Mouse (Mus musculus) megakaryocyte-erythroid progenitor cell, adult 5 weeks (primary cell): Measurements from ENCODE around the gene Rundc3a. TPM values are rescaled to one million over a fixed set of nuclear protein-coding genes. Genes with fewer than 3 reads are reported as not detected.

Experiments used
- polyA plus RNA-seq: library from polyadenylated mRNA; stranded (reverse); fragments of >175 nt; gene quantifications from 2 replicates; pipeline ENCODE4 v1.2.3, GENCODE M21; 2012

Gene Rundc3a
- 1.8 and 3.5 TPM in 2 replicates for polyA plus RNA-seq

DNA sequence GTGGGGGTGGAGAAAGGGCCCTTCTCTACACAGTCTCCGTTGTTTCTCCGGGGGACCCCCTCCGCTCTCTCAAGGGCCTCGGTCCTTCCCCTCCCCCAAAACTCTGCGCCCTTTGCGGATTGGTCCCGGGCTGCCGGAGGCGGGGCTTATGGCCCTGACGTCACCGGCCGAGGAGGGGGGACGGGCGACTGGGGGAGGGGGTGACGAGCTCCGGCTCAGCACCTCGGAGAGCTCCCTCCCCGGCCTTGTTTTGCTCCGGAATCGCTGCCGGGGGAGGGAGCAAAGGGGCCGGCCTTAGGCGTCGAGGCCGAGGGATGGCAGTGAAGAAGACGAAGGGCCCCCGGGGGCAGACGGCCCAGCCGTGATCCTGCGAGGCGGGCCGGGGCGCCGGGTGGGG, at the start of gene Rundc3a:
Rundc3a (plus strand) TSS at position 166 of the 397 bp plus-strand sequence.

DNA sequence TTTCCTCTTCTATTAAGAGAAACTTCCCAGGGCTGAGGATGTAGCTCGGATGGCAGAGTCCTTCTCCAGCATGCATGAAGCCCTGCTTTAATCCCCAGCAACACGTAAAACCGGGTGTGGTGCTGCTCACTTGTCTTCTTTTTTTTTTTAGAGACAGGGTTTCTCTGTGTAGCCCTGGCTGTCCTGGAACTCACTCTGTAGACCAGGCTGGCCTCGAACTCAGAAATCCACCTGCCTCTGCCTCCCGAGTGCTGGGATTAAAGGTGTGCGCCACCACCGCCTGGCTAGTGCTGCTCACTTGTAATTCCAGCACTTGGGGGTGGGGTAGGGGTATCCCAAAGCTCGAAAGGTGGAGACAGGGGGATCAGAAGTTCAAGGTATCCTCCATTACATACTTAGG, 27.1 kb upstream of the Rundc3a start, which contains the start of gene Slc4a1:
Slc4a1 (minus strand) TSS at position 101 of the 400 bp plus-strand sequence.

DNA sequence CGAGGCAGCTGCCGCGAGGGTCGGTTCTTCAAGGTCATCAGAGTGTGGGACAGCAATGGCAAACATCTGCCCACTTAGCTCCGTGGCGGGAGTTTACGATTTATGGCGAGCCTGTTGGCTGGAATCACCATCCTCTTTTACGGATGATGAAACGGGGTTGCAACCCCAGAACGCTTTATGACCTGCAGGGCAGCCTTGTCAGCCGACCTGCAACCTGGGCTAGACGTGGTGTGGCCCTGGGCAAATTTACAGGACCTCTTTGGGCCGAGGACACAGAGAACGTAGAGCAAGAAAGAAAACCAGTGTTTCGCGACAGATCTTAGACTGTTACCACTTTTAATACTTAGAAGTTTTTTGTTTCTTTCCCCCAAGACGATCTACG, 14.6 kb downstream of the Rundc3a start, which contains the start of gene Slc25a39:
Slc25a39 (minus strand) TSS at position 113 of the 382 bp plus-strand sequence.

DNA sequence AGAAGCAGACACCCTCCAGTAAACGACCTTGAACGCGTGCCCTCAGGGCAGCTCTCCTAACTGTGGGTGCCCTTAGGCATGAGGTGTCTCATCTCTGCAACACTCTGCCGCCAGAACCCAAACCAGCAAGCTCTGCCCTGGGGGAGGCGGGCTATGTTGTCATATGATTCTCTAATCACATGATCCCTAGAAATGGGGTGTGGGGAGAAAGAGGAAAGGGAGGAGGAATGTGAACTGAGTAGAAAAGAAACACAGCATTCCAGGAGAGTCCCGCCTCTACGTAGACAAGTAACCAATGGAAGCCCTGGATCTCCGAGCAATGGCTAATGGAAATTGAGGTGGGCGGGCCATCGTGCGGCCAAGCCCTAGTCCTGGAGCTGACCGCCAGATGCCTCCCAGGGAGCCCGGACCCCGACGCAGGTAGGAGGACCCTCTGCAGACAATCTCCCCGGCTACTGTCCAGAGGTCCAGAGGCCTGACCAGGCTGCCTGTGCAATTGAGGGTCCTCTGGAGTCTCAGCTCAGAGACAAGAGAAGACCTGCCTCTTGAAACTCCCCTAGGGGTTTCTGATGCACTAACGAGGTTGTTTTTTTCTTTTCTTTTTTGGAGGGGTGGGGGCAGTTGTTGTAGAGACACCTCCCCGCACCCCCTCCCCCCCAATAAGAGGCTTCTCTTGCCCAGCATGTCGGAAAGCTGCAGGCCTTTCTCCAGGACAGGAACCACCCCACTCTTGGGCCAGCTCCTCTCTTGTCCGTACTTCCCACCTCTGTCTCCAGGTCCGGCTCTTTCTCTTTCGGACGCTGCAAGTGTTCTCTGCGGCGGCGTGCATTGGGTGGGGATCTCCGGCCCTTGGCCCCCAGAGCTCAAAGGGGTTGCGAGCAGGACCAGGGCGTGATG, 37.2 kb downstream of the Rundc3a start, which contains the start of gene Grn:
Grn (plus strand) TSS at position 195 of the 897 bp plus-strand sequence.

DNA sequence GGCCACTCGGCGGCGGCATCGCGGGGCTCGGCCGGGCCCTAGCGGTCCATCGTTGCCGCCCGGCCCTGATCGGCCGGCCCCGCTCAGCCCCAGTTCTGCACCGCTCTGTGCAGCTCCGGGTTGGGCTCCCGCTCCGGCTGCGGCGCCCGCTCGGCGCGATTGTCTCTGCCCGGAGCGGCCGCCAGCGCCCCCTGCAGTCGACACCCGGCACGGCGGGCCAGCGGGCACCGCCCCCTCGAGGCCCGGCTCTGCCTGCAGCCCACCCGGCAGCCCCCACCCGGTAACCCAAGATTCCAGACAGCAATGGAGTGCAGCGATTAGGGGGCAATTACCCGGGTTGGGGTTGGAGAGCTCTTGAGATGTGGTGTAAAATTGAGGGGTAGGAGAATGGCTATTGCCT, 54.3 kb downstream of the Rundc3a start, which contains the start of gene Fam171a2:
Fam171a2 (minus strand) TSS at position 186 of the 400 bp plus-strand sequence.

Other genes with a start within 250 kb of the Rundc3a start
- gene Nags, start 247.9 kb upstream of the Rundc3a start, polyA plus RNA-seq, result 1.1 and 1.3 TPM in 2 replicates
- gene Tmem101, start 237.0 kb upstream of the Rundc3a start, polyA plus RNA-seq, result 7.9 and 11.8 TPM in 2 replicates
- 97.8 and 116 TPM in 2 replicates for gene Lsm12, start 208.1 kb upstream of the Rundc3a start, polyA plus RNA-seq
- gene G6pc3, start 203.8 kb upstream of the Rundc3a start, polyA plus RNA-seq, result 57.4 and 70.2 TPM in 2 replicates
- 158 and 159 TPM in 2 replicates for gene Hdac5, start 163.2 kb upstream of the Rundc3a start, polyA plus RNA-seq
- 8.4 and 10.1 TPM in 2 replicates for gene BC030867, start 144.5 kb upstream of the Rundc3a start, polyA plus RNA-seq
- gene Asb16, start 124.7 kb upstream of the Rundc3a start, polyA plus RNA-seq, result 0.81 and 1.0 TPM in 2 replicates
- 36.1 and 37.7 TPM in 2 replicates for gene Tmub2, start 108.5 kb upstream of the Rundc3a start, polyA plus RNA-seq
- gene Atxn7l3, start 96.8 kb upstream of the Rundc3a start, polyA plus RNA-seq, result 94.8 and 103 TPM in 2 replicates
- gene Ubtf, start 73.7 kb upstream of the Rundc3a start, polyA plus RNA-seq, result 161 and 212 TPM in 2 replicates
- gene Slc4a1, start 27.2 kb upstream of the Rundc3a start, polyA plus RNA-seq, result 2.7 and 4.3 TPM in 2 replicates
- gene Slc25a39, start 14.5 kb downstream of the Rundc3a start, polyA plus RNA-seq, result 222 and 234 TPM in 2 replicates
- gene Grn, start 36.9 kb downstream of the Rundc3a start, polyA plus RNA-seq, result 72.3 and 103 TPM in 2 replicates
- 4.1 and 7.0 TPM in 2 replicates for gene Fam171a2, start 54.3 kb downstream of the Rundc3a start, polyA plus RNA-seq
- gene Itga2b, start 76.7 kb downstream of the Rundc3a start, polyA plus RNA-seq, result 113 and 212 TPM in 2 replicates
- 9.8 and 11.9 TPM in 2 replicates for gene Gpatch8, start 163.0 kb downstream of the Rundc3a start, polyA plus RNA-seq
- gene Gm11627, start 186.1 kb downstream of the Rundc3a start, polyA plus RNA-seq, result not detected in 2 replicates
- gene Fzd2, start 211.0 kb downstream of the Rundc3a start, polyA plus RNA-seq, result 0.18 and 0.24 TPM in 2 replicates